Mouse (Mus musculus) myocyte (in vitro differentiated cells): ENCODE results near the gene Bmper. TPM values are rescaled to one million over a fixed set of nuclear protein-coding genes. Genes with fewer than 3 reads are reported as not detected.

Experiments used
- H3K27me3 ChIP-seq: one replicate; pipeline ENCODE4 v1.6.1; 2011; ENCODE audit not compliant: control insufficient read depth, insufficient read depth, insufficient read length
- H3K36me3 ChIP-seq: one replicate; pipeline ENCODE4 v1.6.1; 2011; ENCODE audit not compliant: control insufficient read depth, insufficient read depth
- H3K4me2 ChIP-seq: one replicate; pipeline ENCODE4 v1.6.1; 2011; ENCODE audit warnings: low read depth, control low read depth
- H3K4me3 ChIP-seq: one replicate; pipeline ENCODE4 v1.5.1; 2011; ENCODE audit warnings: mild to moderate bottlenecking, control low read depth, moderate library complexity
- H3K79me2 ChIP-seq: one replicate; pipeline ENCODE4 v1.6.1; 2011; ENCODE audit not compliant: control insufficient read depth, insufficient read depth
- H3ac ChIP-seq: one replicate; pipeline ENCODE4 v1.6.1; 2011; ENCODE audit not compliant: control insufficient read depth, insufficient read length
- CEBPB ChIP-seq: IDR thresholded peaks from 2 replicates; pipeline ENCODE4 v1.6.1; 2011; ENCODE audit warnings: mild to moderate bottlenecking, moderate library complexity; ENCODE audit not compliant: poor library complexity, insufficient read depth, severe bottlenecking
- E2F4 ChIP-seq: IDR thresholded peaks from one replicate; pipeline ENCODE4 v1.6.1; 2011; ENCODE audit warnings: mild to moderate bottlenecking, control low read depth, moderate library complexity; ENCODE audit not compliant: insufficient read depth
- MAX ChIP-seq: IDR thresholded peaks from one replicate; pipeline ENCODE4 v1.6.1; 2011; ENCODE audit warnings: low read depth, mild to moderate bottlenecking, control low read depth
- MYOD1 ChIP-seq, 3 experiments: IDR thresholded peaks; one replicate each; pipeline ENCODE4 v1.6.1; 2011; ENCODE audit warnings: control low read depth in 2 of 3, low read depth in 2 of 3, mild to moderate bottlenecking in 2 of 3, moderate library complexity in 1 of 3; ENCODE audit not compliant: insufficient read length in 2 of 3, control insufficient read depth in 1 of 3
- MYOG ChIP-seq, 3 experiments: IDR thresholded peaks; one replicate each; pipeline ENCODE4 v1.6.1; 2011; ENCODE audit warnings: control low read depth in 2 of 3, low read depth in 2 of 3, mild to moderate bottlenecking in 2 of 3; ENCODE audit not compliant: insufficient read length in 2 of 3, control insufficient read depth in 1 of 3, insufficient read depth in 1 of 3
- POLR2A ChIP-seq: IDR thresholded peaks from one replicate; pipeline ENCODE4 v1.6.1; 2011; ENCODE audit warnings: low read depth, mild to moderate bottlenecking, control low read depth, moderate library complexity; ENCODE audit not compliant: insufficient read length
- POLR2AphosphoS2 ChIP-seq: IDR thresholded peaks from one replicate; pipeline ENCODE4 v1.6.1; 2011; ENCODE audit warnings: low read depth, control low read depth; ENCODE audit not compliant: insufficient read length
- REST ChIP-seq: IDR thresholded peaks from one replicate; pipeline ENCODE4 v1.6.1; 2011; ENCODE audit warnings: mild to moderate bottlenecking, control low read depth, moderate library complexity; ENCODE audit not compliant: insufficient read depth, insufficient read length
- SRF ChIP-seq: IDR thresholded peaks from one replicate; pipeline ENCODE4 v1.6.1; 2011; ENCODE audit warnings: low read depth; ENCODE audit not compliant: control insufficient read depth, insufficient read length
- TCF12 ChIP-seq: IDR thresholded peaks from one replicate; pipeline ENCODE4 v1.6.1; 2011; ENCODE audit warnings: mild to moderate bottlenecking, control low read depth; ENCODE audit not compliant: poor library complexity, insufficient read depth, severe bottlenecking
- TCF3 ChIP-seq: IDR thresholded peaks from one replicate; pipeline ENCODE4 v1.6.1; 2011; ENCODE audit warnings: low read depth, control low read depth; ENCODE audit not compliant: insufficient read length
- USF1 ChIP-seq: IDR thresholded peaks from one replicate; pipeline ENCODE4 v1.6.1; 2011; ENCODE audit warnings: low read depth, mild to moderate bottlenecking, control low read depth, moderate library complexity
- polyA plus RNA-seq: library from polyadenylated mRNA; unstranded; fragments of >200 nt; fragmentation: generic; extraction: Trizol; gene quantifications from one replicate; pipeline ENCODE4 v1.2.1, GENCODE M21; 2012; ENCODE audit warnings: missing spikeins

Gene Bmper
- polyA plus RNA-seq, 1 experiment, result 2.2 TPM

DNA sequence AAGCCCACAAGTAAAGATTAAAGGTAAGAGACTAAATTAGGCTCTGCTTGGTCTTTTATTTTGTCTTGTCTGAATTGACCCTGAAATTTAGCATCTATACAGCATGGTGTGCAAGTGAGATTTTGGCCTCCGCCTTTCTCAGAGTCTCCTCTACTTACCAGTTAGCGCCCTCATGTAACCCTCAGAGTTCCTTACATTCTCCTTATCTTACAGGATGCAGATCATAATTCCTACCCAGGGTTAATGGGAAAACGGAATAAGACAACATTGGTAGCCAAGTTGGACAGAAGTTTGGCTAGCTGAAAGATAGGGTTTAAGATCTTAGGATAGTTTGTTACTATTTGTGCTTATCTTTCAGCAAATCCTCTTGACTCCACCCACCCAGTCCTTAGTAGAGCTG lies 17.1 kb upstream of the Bmper start:
- H3K4me3 ChIP-seq, result no peak overlapping the region
- H3K79me2 ChIP-seq, result no peaks in the 10 kb centered on the region
- no peak overlapping the region for H3ac ChIP-seq
- H3K36me3 ChIP-seq, result no peaks in the 10 kb centered on the region
- TF ChIP-seq E2F4 (no peak), SRF (no peak), REST (no peak), MYOG (IDR thresholded peaks at IDR 0.05; ENCODE audit: control insufficient read depth in 1 of 3, insufficient read depth in 1 of 3, insufficient read length in 2 of 3, low read depth in 2 of 3) (no peak), CEBPB (no peak), USF1 (no peak), POLR2A (no peak), POLR2AphosphoS2 (no peak), TCF12 (no peak), MAX (no peak), TCF3 (no peak), MYOD1 (IDR thresholded peaks at IDR 0.05; ENCODE audit: control insufficient read depth in 1 of 3, insufficient read length in 2 of 3, low read depth in 2 of 3) (no peak)
- no peak overlapping the region for H3K4me2 ChIP-seq
- H3K27me3 ChIP-seq, result no peaks in the 10 kb centered on the region

DNA sequence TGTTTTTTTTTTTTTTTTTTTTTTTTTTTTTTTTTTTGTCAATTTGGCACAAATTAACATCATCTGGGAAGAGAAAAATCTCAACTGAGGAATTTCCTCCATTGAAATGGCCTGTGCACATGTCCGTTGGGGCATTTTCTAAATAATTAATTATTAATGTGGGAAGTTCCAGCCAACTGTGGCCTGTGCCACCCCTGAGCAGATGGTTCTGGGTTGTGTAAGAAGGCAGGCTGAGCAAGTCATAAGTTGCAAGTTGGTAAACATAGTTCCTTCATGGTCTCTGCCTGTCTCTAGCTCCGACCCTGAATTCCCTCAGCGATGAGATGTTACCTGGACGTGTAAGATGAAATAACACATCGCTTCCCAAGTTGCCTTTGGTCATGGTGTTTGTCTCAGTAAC lies 16.7 kb upstream of the Bmper start:
- Histone ChIP-seq H3K79me2 (no peaks in the 10 kb centered on the region), H3K36me3 (no peaks in the 10 kb centered on the region), H3ac (no peak overlapping the region), H3K27me3 (no peaks in the 10 kb centered on the region), H3K4me2 (no peak overlapping the region), H3K4me3 (no peak overlapping the region)
- TF ChIP-seq POLR2AphosphoS2 (no peak), MYOG (IDR thresholded peaks at IDR 0.05; ENCODE audit: control insufficient read depth in 1 of 3, insufficient read depth in 1 of 3, insufficient read length in 2 of 3, low read depth in 2 of 3) (no peak), SRF (no peak), E2F4 (no peak)

DNA sequence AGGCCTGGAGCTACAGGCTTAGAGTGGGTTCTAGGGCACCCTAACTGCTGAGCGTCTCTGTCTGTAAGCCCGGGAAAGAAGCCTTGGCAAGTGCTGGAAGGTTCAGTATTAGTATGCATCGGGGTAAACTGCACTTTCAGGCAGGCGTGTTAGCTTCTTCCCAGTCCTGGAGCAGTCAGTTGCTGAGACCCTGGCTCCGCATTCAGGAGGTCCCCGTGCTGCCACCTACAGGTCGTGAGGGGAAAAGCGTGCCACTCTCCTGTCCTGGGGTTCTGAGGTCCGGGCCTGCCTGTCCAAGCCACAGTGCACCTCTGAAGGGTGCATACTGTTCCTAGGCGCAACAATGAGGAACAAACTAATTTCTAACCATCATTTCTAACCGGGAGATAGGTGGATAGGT lies 10.6 kb upstream of the Bmper start:
- Histone ChIP-seq H3K79me2 (no peaks in the 10 kb centered on the region), H3K27me3 (no peaks in the 10 kb centered on the region), H3ac (no peak overlapping the region), H3K36me3 (no peaks in the 10 kb centered on the region), H3K4me2 (no peak overlapping the region), H3K4me3 (no peak overlapping the region)
- TF ChIP-seq POLR2AphosphoS2, result no peak
- no peak for TF ChIP-seq MYOG (IDR thresholded peaks at IDR 0.05; ENCODE audit: control insufficient read depth in 1 of 3, insufficient read depth in 1 of 3, insufficient read length in 2 of 3, low read depth in 2 of 3)
- no peak for TF ChIP-seq TCF12
- no peak for TF ChIP-seq POLR2A
- no peak for TF ChIP-seq USF1
- TF ChIP-seq CEBPB, result no peak
- TF ChIP-seq REST, result no peak
- TF ChIP-seq MAX, result no peak
- no peak for TF ChIP-seq SRF
- TF ChIP-seq TCF3, result no peak
- no peak for TF ChIP-seq E2F4
- TF ChIP-seq MYOD1 (IDR thresholded peaks at IDR 0.05; ENCODE audit: control insufficient read depth in 1 of 3, insufficient read length in 2 of 3, low read depth in 2 of 3), result no peak

DNA sequence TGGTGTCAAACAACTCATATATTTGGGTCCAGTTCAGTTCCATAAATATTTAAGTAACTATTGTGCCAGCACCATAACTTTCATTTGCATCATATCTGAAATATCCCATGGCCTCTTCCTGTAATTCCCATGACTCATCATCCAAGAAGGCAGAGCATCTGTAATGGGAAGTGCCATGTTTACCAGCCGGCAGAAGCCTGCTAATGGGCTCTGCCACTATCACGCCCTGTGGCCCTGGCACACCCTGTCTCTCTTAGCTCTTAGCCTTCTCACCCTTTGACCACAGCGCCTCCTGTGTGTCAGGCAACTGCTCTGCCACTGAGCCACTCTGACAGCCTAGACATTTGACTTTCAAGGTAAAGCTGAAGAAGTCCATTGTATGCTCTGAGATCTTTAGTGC lies 3.1 kb upstream of the Bmper start:
- Histone ChIP-seq H3K4me3 (no peak overlapping the region), H3K4me2 (no peak overlapping the region), H3ac (no peak overlapping the region), H3K27me3 (no peaks in the 10 kb centered on the region), H3K79me2 (no peaks in the 10 kb centered on the region), H3K36me3 (no peaks in the 10 kb centered on the region)
- TF ChIP-seq CEBPB, result peak; percentile 56; the same call in 1 of the 2 replicates
- TF ChIP-seq MYOD1 (IDR thresholded peaks at IDR 0.05; ENCODE audit: control insufficient read depth in 1 of 3, insufficient read length in 2 of 3, low read depth in 2 of 3), result peak in 1 of 3 experiments; percentile 40
- TF ChIP-seq MAX, result no peak
- TF ChIP-seq E2F4, result no peak
- no peak for TF ChIP-seq POLR2A
- TF ChIP-seq MYOG (IDR thresholded peaks at IDR 0.05; ENCODE audit: control insufficient read depth in 1 of 3, insufficient read depth in 1 of 3, insufficient read length in 2 of 3, low read depth in 2 of 3), result peak in 1 of 3 experiments; percentile 36
- no peak for TF ChIP-seq REST
- no peak for TF ChIP-seq TCF12

DNA sequence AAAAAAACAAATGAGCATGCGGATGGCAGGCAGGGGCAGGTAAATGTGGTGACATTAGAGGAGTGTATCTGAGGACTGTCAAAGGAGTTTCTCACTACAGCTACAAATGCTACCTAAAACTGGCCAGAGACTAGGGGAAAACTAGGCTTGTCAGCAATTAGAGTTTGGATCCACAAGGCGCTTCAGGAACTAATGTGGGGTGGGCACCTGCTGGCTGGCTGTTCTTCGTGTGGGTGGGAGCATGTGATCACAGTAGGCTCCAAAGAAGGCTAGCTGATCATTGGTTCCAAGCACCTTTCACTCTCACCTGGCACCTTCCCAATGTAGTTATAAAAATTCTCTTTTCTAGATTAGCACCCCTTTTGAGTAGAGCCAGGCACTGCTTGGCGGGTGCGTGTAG lies 900 bp upstream of the Bmper start:
- Histone ChIP-seq H3K4me3 (peak overlapping the region; percentile 48), H3K79me2 (no peaks in the 10 kb centered on the region), H3ac (peak overlapping the region; percentile 92), H3K36me3 (no peaks in the 10 kb centered on the region), H3K27me3 (no peaks in the 10 kb centered on the region), H3K4me2 (peak overlapping the region; percentile 81)
- TF ChIP-seq TCF3 (no peak), POLR2A (no peak), E2F4 (no peak), POLR2AphosphoS2 (no peak), REST (no peak), TCF12 (no peak), MAX (no peak), USF1 (no peak)
